ENCODE assay signal across 29 mouse cellular contexts in genomic region chr2:70914372-70914771, GRCm38 (mm10).
DNase-seq lines count a peak whose midpoint lies in the region; ATAC-seq and TF ChIP-seq lines count a peak whose summit lies in the region.
"Had no signal": no experiment of that assay in that cellular context is flagged by ENCODE, and none has a peak within 500 bp of the region (broad histone marks: within the 10 kb centered on the region; RNA-seq: fewer than 3 reads in every experiment).

No protein-coding gene starts in this region.

- WGBS in intestine, embryonic 15.5 days = 81% methylated on average over 7 of the region's 7 CpGs

- no peak overlapping the region for H3K4me2 ChIP-seq in CH12.LX (ENCODE audit: insufficient read depth, low read depth, poor library complexity, severe bottlenecking)
- no peak overlapping the region for H3K4me2 ChIP-seq in intestine, embryonic 15.5 days (replicated peaks)
- H3K4me2 ChIP-seq: heart, embryonic 11.5 days; hindbrain, embryonic 13.5 days; limb, embryonic 15.5 days; liver, embryonic 13.5 days had no signal

- no peak; the same call in 1 of the 2 replicates for TF ChIP-seq RAD21 in CH12.LX (IDR thresholded peaks at IDR 0.05; ENCODE audit: low read depth, low read length)

- H3K4me1 ChIP-seq in CH12.LX (ENCODE audit: control insufficient read depth in 1 of 2, insufficient read depth in 2 of 2) = peaks cover 2 to 3% of the 10 kb centered on the region in 2 experiments; a peak in 2 of 4 replicates
- no peaks in the 10 kb centered on the region for H3K4me1 ChIP-seq in intestine, embryonic 15.5 days (replicated peaks)
- H3K4me1 ChIP-seq: hindbrain, embryonic 13.5 days; limb, embryonic 10.5 days; limb, embryonic 15.5 days had no signal

- peak; percentile 52 for ATAC-seq in frontal cortex, adult (ENCODE audit: low TSS enrichment)
- no peak for ATAC-seq in intestine, embryonic 15.5 days
- ATAC-seq: activated CD4-positive, CD25-positive, alpha-beta regulatory T cell, adult 4 months; CD4-positive, CD25-positive, alpha-beta regulatory T cell, adult 4 months; intestine, postnatal 0 days had no signal

- no peak for TF ChIP-seq POLR2A in CH12.LX (IDR thresholded peaks at IDR 0.05; ENCODE audit: low read depth, low read length)

- no peaks in the 10 kb centered on the region for H3K9me3 ChIP-seq in CH12.LX (replicated peaks; ENCODE audit: low read length)
- H3K9me3 ChIP-seq in intestine, embryonic 15.5 days = no peaks in the 10 kb centered on the region
- H3K9me3 ChIP-seq: hindbrain, embryonic 13.5 days; limb, embryonic 10.5 days; limb, embryonic 15.5 days; liver, embryonic 13.5 days had no signal

- no peak; the same call in 1 of the 2 replicates for TF ChIP-seq EP300 in CH12.LX (IDR thresholded peaks at IDR 0.05; ENCODE audit: low read length)

- no peaks in the 10 kb centered on the region for H3K27me3 ChIP-seq in CH12.LX (replicated peaks)
- H3K27me3 ChIP-seq in intestine, embryonic 15.5 days (replicated peaks) = no peaks in the 10 kb centered on the region
- H3K27me3 ChIP-seq: hindbrain, embryonic 13.5 days; limb, embryonic 15.5 days; liver, embryonic 13.5 days had no signal

- in situ Hi-C loops in CH12.LX (cut with MboI; ENCODE audit: low pct_ligation_motif_present, low pct_unique_long_range_greater_than_20kb, low sequenced_read_pairs) = no loop called here

- H3K27ac ChIP-seq in CH12.LX (ENCODE audit: insufficient read depth, low read depth) = no peak overlapping the region
- H3K27ac ChIP-seq in intestine, embryonic 15.5 days = no peak overlapping the region
- H3K27ac ChIP-seq: hindbrain, embryonic 13.5 days; limb, embryonic 10.5 days; limb, embryonic 15.5 days; liver, embryonic 13.5 days; macrophage had no signal

- no peak overlapping the region for H3K9ac ChIP-seq in CH12.LX (ENCODE audit: insufficient read depth, low read depth)
- no peak overlapping the region for H3K9ac ChIP-seq in intestine, embryonic 15.5 days
- H3K9ac ChIP-seq: hindbrain, embryonic 13.5 days; limb, embryonic 15.5 days; liver, embryonic 13.5 days had no signal

- dilution Hi-C loops in CH12.LX (cut with MboI; ENCODE audit: extremely low pct_ligation_motif_present, extremely low pct_unique_long_range_greater_than_20kb, low sequenced_read_pairs) = no loop called here

- no peak overlapping the region for H3K4me3 ChIP-seq in CH12.LX (replicated peaks in 1 of 3; ENCODE audit: low read depth in 2 of 3, low read length in 2 of 3, poor library complexity in 1 of 3)
- no peak overlapping the region for H3K4me3 ChIP-seq in intestine, embryonic 15.5 days (replicated peaks)
- H3K4me3 ChIP-seq: hindbrain, embryonic 13.5 days; limb, embryonic 10.5 days; limb, embryonic 15.5 days; liver, embryonic 13.5 days had no signal

- no peaks in the 10 kb centered on the region for H3K79me2 ChIP-seq in CH12.LX (replicated peaks; ENCODE audit: control insufficient read depth, extremely low read depth, insufficient read depth, poor library complexity, severe bottlenecking)

- no peak for DNase-seq in frontal cortex, postnatal 10 days (ENCODE audit: low spot score in 2 of 2)
- peak; percentile 29 to 41 for DNase-seq in left cerebral cortex, adult 18-20 months (ENCODE audit: low spot score in 2 of 2)
- no peak for DNase-seq in left cerebral cortex, adult 11 months (ENCODE audit: low spot score)
- no peak for DNase-seq in CH12.LX (ENCODE audit: extremely low read depth)
- DNase-seq in layer of hippocampus, adult 9-11 months = peak; percentile 55
- DNase-seq: adrenal gland, adult 2 months; adrenal gland, postnatal 36 days; cerebellum, adult 8-10 months; cerebellum, postnatal 25 days; gastrocnemius, postnatal 25 days; heart, adult 18-20 months; heart, postnatal 4 days; kidney, postnatal 10 days; liver, embryonic 13.5 days; lung, adult 18-20 months; lung, postnatal 10 days; midbrain, embryonic 14.5 days; thymus, adult 2 months; thymus, postnatal 36 days had no signal

- H3K36me3 ChIP-seq in CH12.LX (replicated peaks in 1 of 2; ENCODE audit: control insufficient read depth in 1 of 2, insufficient read depth in 1 of 2, low read length in 1 of 2) = no peaks in the 10 kb centered on the region
- no peaks in the 10 kb centered on the region for H3K36me3 ChIP-seq in intestine, embryonic 15.5 days
- H3K36me3 ChIP-seq: hindbrain, embryonic 13.5 days; limb, embryonic 10.5 days; limb, embryonic 15.5 days; liver, embryonic 13.5 days had no signal

- no peak for TF ChIP-seq CTCF in CH12.LX (conservative IDR thresholded peaks at IDR 0.05 in 1 of 2, IDR thresholded peaks at IDR 0.05 in 1 of 2; ENCODE audit: low read depth in 2 of 2, low read length in 2 of 2)

TF ChIP-seq in CH12.LX, 34 proteins besides CTCF, POLR2A, EP300 and RAD21:
- no peak for TF ChIP-seq BHLHE40 (IDR thresholded peaks at IDR 0.05; ENCODE audit: low read depth, low read length)
- no peak; the same call in 1 of the 2 replicates for TF ChIP-seq SMC3 (IDR thresholded peaks at IDR 0.05; ENCODE audit: low read depth, low read length)
- TF ChIP-seq ZMIZ1 (IDR thresholded peaks at IDR 0.05; ENCODE audit: low read depth, low read length) = no peak
- TF ChIP-seq JUN (IDR thresholded peaks at IDR 0.05; ENCODE audit: insufficient read depth, low read depth, low read length) = 0 out of 2 replicates have a peak, but pooled peaks have one; percentile 3
TF ChIP-seq in CH12.LX: peak in this region for 1.

Comparison
In these comparisons a context has a peak if more than half of its experiments do, and no peak if none do; other contexts are left out.
1. DNase-seq: peak in left cerebral cortex, adult 18-20 months (2 of 2) and layer of hippocampus, adult 9-11 months (single experiment); none in frontal cortex, postnatal 10 days (0 of 2), left cerebral cortex, adult 11 months (single experiment) and CH12.LX (single experiment).